Mouse (Mus musculus): Measurements from ENCODE around the gene Gm20906.
"Not testable (repeated sequence)": the region's sequence is repeated elsewhere in the genome, so short reads cannot be mapped to it uniquely, and the experiment has no call there.

Gm20906 gene

DNA sequence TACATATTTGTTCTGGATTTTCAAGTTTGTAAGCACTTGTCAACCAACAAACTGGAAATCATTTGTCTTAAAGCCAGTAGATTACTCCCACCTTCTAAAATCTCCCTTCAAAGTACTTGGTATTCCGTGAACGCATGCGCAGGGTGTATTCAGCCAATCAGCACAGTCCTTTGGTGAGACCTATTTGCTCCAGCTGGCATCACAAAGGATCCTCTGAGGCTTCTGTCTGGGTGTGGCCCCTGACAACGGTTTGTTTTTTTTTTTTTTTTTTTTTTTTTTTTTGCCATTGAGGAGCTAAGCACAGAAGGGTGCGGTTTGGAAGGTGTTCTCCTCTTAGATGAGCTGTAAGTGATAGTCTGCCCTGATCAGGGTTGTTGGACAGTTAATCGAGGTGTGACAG is at the start of gene Gm20906:
Gene Gm20906 (plus strand): TSS at position 301 of the 400 bp plus-strand sequence.
- DNase-seq (ENCODE audit: extremely low read depth, low read depth) = not testable (repeated sequence)
